Comparison of ENCODE assay signal across 23 mouse cellular contexts in the genomic region with DNA sequence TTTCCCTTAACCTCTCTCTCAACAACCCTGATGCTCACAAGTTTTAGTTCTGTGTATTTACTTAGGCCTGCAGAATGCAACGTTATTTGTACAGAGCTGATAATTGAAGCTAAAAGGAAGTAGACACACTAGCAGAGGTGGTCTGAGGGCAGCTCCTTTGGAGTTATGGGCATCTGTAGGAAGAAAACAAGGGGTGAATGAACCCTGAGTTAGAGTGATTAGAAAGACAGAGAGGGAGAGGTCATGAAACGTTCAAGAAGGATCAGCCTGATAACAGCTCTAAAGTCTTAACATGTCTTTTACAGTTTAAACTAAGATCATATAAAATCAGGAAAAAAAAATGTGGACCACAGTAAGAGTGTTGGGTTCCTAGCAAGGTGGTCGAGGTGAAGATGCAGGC. TPM values are rescaled to one million over a fixed set of nuclear protein-coding genes. Genes with fewer than 3 reads are reported as not detected.
"Had no signal": no experiment of that assay in that cellular context is flagged by ENCODE, and none has a peak within 500 bp of the region (broad histone marks: within the 10 kb centered on the region; RNA-seq: fewer than 3 reads in every experiment).

No protein-coding gene starts in this region.

- H3K4me2 ChIP-seq: midbrain, embryonic 11.5 days; midbrain, embryonic 15.5 days; neural tube, embryonic 12.5 days had no signal

- H3K27ac ChIP-seq: layer of hippocampus, adult 2 months; midbrain, embryonic 15.5 days; neural tube, embryonic 12.5 days had no signal

- H3K9me3 ChIP-seq: midbrain, embryonic 15.5 days; neural tube, embryonic 12.5 days had no signal

- DNase-seq: kidney, adult 11 months; kidney, postnatal 10 days; kidney, postnatal 4 days; left cerebral cortex, postnatal 4 days; lung, adult 2 months; lung, postnatal 36 days; right cerebral cortex, postnatal 14 days; thymus, postnatal 36 days had no signal

- ATAC-seq: lung, postnatal 0 days; midbrain, embryonic 15.5 days had no signal

- H3K4me3 ChIP-seq: layer of hippocampus, adult 2 months; midbrain, embryonic 15.5 days; neural tube, embryonic 12.5 days had no signal

- H3K27me3 ChIP-seq: midbrain, embryonic 15.5 days; neural tube, embryonic 12.5 days had no signal

- H3K4me1 ChIP-seq: midbrain, embryonic 15.5 days; neural tube, embryonic 12.5 days had no signal

- H3K9ac ChIP-seq: midbrain, embryonic 15.5 days; neural tube, embryonic 12.5 days had no signal

RNA-seq across cellular contexts. Expression of gene Gm28038, which starts 28.5 kb away (rescaled TPM):
- total RNA-seq: layer of hippocampus, adult 2 months; layer of hippocampus, postnatal 10 days; left cerebral cortex, adult 18-20 months; left cerebral cortex, postnatal 10 days; left cerebral cortex, postnatal 4 days; monocyte, adult 5-6 weeks; neutrophil, adult 5-6 weeks had no signal
- polyA plus RNA-seq: intestine, embryonic 14.5 days; kidney, embryonic 14.5 days; limb, embryonic 14.5 days; lung, adult 2 months; lung, postnatal 0 days; midbrain, embryonic 11.5 days; midbrain, embryonic 15.5 days; neural tube, embryonic 12.5 days; stomach, embryonic 16.5 days; thymus, postnatal 0 days had no signal
